Mouse (Mus musculus): ENCODE results near the gene Gm20388.

DNA sequence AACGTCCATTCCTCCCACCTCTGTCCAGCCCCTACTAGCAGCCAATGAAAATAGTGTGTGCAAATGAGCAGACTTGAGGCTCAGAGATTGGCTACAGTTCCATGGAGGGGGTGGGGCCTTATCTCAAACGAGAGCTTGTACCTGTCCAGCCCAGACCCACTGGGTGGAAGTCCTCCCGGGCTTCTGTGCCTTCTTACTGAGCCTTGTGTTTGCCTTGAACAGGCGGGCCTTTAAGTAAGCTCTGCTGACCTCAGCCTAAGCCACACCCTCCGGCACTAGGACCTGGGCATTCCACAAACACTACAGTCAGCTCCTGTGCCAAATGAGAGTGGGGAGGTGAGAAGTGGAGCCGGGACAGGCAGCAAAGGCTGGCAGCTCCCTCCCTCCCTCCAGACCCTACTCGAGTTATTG is 2383.6 kb downstream of the Gm20388 start:
- TF ChIP-seq CTCF (IDR thresholded peaks at IDR 0.05; ENCODE audit: extremely low read depth, insufficient read depth, low read length) (no peak), POLR2A (IDR thresholded peaks at IDR 0.05; ENCODE audit: extremely low read depth, insufficient read depth, low read length) (no peak)

All from cortical plate, adult 2 months (tissue).